Comparison of ENCODE assay signal across 12 mouse cellular contexts in genomic region chr2:101882998-101883397, GRCm38 (mm10). TPM values are rescaled to one million over a fixed set of nuclear protein-coding genes. Genes with fewer than 3 reads are reported as not detected.
A peak's percentile ranks its signal among the peaks of the same experiment; 100 is the strongest.
DNase-seq lines count a peak whose midpoint lies in the region; ATAC-seq and TF ChIP-seq lines count a peak whose summit lies in the region.
"Had no signal": no experiment of that assay in that cellular context is flagged by ENCODE, and none has a peak within 500 bp of the region (broad histone marks: within the 10 kb centered on the region; RNA-seq: fewer than 3 reads in every experiment).

Gene Prr5l, minus strand, starts transcription at chr2:101883027.

- no peaks in the 10 kb centered on the region for H3K36me3 ChIP-seq in heart, embryonic 10.5 days
- H3K36me3 ChIP-seq in lung, embryonic 14.5 days (ENCODE audit: insufficient read depth), result no peaks in the 10 kb centered on the region
- no peaks in the 10 kb centered on the region for H3K36me3 ChIP-seq in intestine, postnatal 0 days (ENCODE audit: control insufficient read depth, insufficient read depth)

- DNase-seq in heart, embryonic 10.5 days (ENCODE audit: low spot score), result no peak
- no peak for DNase-seq in heart, adult 9 months (ENCODE audit: low spot score in 2 of 2)
- DNase-seq in lung, embryonic 14.5 days, result no peak
- no peak for DNase-seq in lung, postnatal 10 days
- peak; percentile 40 for DNase-seq in embryo, embryonic 10 days (ENCODE audit: low spot score)
- DNase-seq in urinary bladder, postnatal 4 days (ENCODE audit: low spot score in 2 of 2), result no peak
- no peak for DNase-seq in spleen, postnatal 4 days (ENCODE audit: low spot score in 2 of 2)
- DNase-seq: kidney, adult 9 months; lung, postnatal 14 days had no signal

- H3K27me3 ChIP-seq in heart, embryonic 10.5 days (ENCODE audit: insufficient read depth, poor library complexity, severe bottlenecking), result peaks cover 9% of the 10 kb centered on the region; the same call in 1 of the 2 replicates
- H3K27me3 ChIP-seq in lung, embryonic 14.5 days (ENCODE audit: insufficient read depth, low read length), result no peaks in the 10 kb centered on the region
- H3K27me3 ChIP-seq in intestine, postnatal 0 days (replicated peaks; ENCODE audit: control insufficient read depth, insufficient read depth, low read length), result no peaks in the 10 kb centered on the region
- H3K27me3 ChIP-seq: forebrain, embryonic 13.5 days had no signal

- H3K9me3 ChIP-seq in heart, embryonic 10.5 days, result no peaks in the 10 kb centered on the region
- H3K9me3 ChIP-seq in lung, embryonic 14.5 days (ENCODE audit: low read depth, low read length), result no peaks in the 10 kb centered on the region
- H3K9me3 ChIP-seq in intestine, postnatal 0 days (ENCODE audit: control insufficient read depth), result no peaks in the 10 kb centered on the region
- H3K9me3 ChIP-seq: forebrain, embryonic 13.5 days had no signal

- no peak within 1 kb of the TSS for H3K4me3 ChIP-seq in heart, embryonic 10.5 days
- H3K4me3 ChIP-seq in lung, embryonic 14.5 days (ENCODE audit: low read depth, low read length), result no peak within 1 kb of the TSS
- no peak within 1 kb of the TSS for H3K4me3 ChIP-seq in intestine, postnatal 0 days (ENCODE audit: low read depth, low read length)
- H3K4me3 ChIP-seq: forebrain, embryonic 13.5 days had no signal

- no peak within 1 kb of the TSS for H3K9ac ChIP-seq in lung, embryonic 14.5 days
- H3K9ac ChIP-seq in intestine, postnatal 0 days (ENCODE audit: low read depth, low read length), result no peak within 1 kb of the TSS
- H3K9ac ChIP-seq: forebrain, embryonic 13.5 days had no signal

- H3K27ac ChIP-seq in heart, embryonic 10.5 days, result no peak within 1 kb of the TSS
- no peak within 1 kb of the TSS for H3K27ac ChIP-seq in lung, embryonic 14.5 days (ENCODE audit: low read depth)
- H3K27ac ChIP-seq in intestine, postnatal 0 days (ENCODE audit: low read depth, low read length), result no peak within 1 kb of the TSS
- H3K27ac ChIP-seq: forebrain, embryonic 13.5 days had no signal

- no peak within 1 kb of the TSS for H3K4me2 ChIP-seq in lung, embryonic 14.5 days
- no peak within 1 kb of the TSS for H3K4me2 ChIP-seq in intestine, postnatal 0 days (replicated peaks; ENCODE audit: low read depth)
- H3K4me2 ChIP-seq: forebrain, embryonic 13.5 days; heart, embryonic 11.5 days had no signal

- no peak for TF ChIP-seq CTCF in lung, embryonic 14.5 days (IDR thresholded peaks at IDR 0.05; ENCODE audit: low read depth)
- no peak for TF ChIP-seq CTCF in intestine, postnatal 0 days (IDR thresholded peaks at IDR 0.05; ENCODE audit: low read depth)

- 44% methylated on average over 3 of the region's 3 CpGs for WGBS in heart, embryonic 10.5 days
- WGBS in lung, embryonic 14.5 days, result 39% methylated on average over 3 of the region's 3 CpGs
- WGBS in intestine, postnatal 0 days, result 42% methylated on average over 3 of the region's 3 CpGs

- ATAC-seq in lung, embryonic 14.5 days (ENCODE audit: insufficient read depth), result no peak
- no peak for ATAC-seq in intestine, postnatal 0 days
- ATAC-seq: forebrain, embryonic 13.5 days had no signal

- peaks cover 11% of the 10 kb centered on the region for H3K4me1 ChIP-seq in heart, embryonic 10.5 days
- peaks cover 5% of the 10 kb centered on the region; the same call in 1 of the 2 replicates for H3K4me1 ChIP-seq in lung, embryonic 14.5 days (ENCODE audit: insufficient read depth)
- H3K4me1 ChIP-seq in intestine, postnatal 0 days (replicated peaks; ENCODE audit: control insufficient read depth, insufficient read depth, low read length), result peaks cover 5% of the 10 kb centered on the region

RNA-seq across cellular contexts. Expression of gene Prr5l, which starts in this region (rescaled TPM):
- polyA plus RNA-seq in heart, embryonic 10.5 days (2016; fragmentation: Nextera tagmentation; extraction: Ambion mirVana), result 13.0 and 15.1 TPM in 2 replicates
- polyA plus RNA-seq in lung, embryonic 14.5 days (2014; fragmentation: Nextera tagmentation; extraction: Ambion mirVana), result 42.0 and 48.9 TPM in 2 replicates
- polyA plus RNA-seq in intestine, postnatal 0 days (2015; fragmentation: Nextera tagmentation; extraction: Ambion mirVana), result 36.4 and 41.8 TPM in 2 replicates
